Mouse (Mus musculus): Measurements from ENCODE around the gene Stab1. TPM values are rescaled to one million over a fixed set of nuclear protein-coding genes. Genes with fewer than 3 reads are reported as not detected.

Stab1 gene
- polyA plus RNA-seq, 1 experiment from 2014 or later, result 27.6 TPM

GRCm38 (mm10) chr14:31125106-31126075 lies 43.0 kb downstream of the Stab1 start:
- H3K27ac ChIP-seq, result no peak overlapping the region; the same call in 1 of the 2 replicates
- H3K9ac ChIP-seq, result no peak overlapping the region
- H3K4me1 ChIP-seq (replicated peaks; ENCODE audit: control insufficient read depth, insufficient read depth, low read length), result peaks cover 10% of the 10 kb centered on the region
- H3K9me3 ChIP-seq (ENCODE audit: control insufficient read depth, low read length), result no peaks in the 10 kb centered on the region
- 76% methylated on average over 9 of the region's 9 CpGs for WGBS
- no peak overlapping the region for H3K4me3 ChIP-seq (replicated peaks; ENCODE audit: low read length)
- H3K4me2 ChIP-seq (replicated peaks), result no peak overlapping the region
- ATAC-seq (ENCODE audit: low FRiP score), result no peak
- DNase-seq (ENCODE audit: low spot score), result no peak
- H3K36me3 ChIP-seq (replicated peaks; ENCODE audit: control insufficient read depth, insufficient read depth), result peaks cover 40% of the 10 kb centered on the region
- no peaks in the 10 kb centered on the region for H3K27me3 ChIP-seq (ENCODE audit: control insufficient read depth, insufficient read depth, low read length)

GRCm38 (mm10) chr14:31115522-31115921 lies 52.9 kb downstream of the Stab1 start:
- H3K36me3 ChIP-seq (replicated peaks; ENCODE audit: control insufficient read depth, insufficient read depth), result peaks cover 87% of the 10 kb centered on the region
- H3K27ac ChIP-seq, result no peak overlapping the region

GRCm38 (mm10) chr14:31114011-31114410 lies 54.4 kb downstream of the Stab1 start:
- WGBS, result 84% methylated on average over 3 of the region's 3 CpGs
- Histone ChIP-seq H3K36me3 (replicated peaks; ENCODE audit: control insufficient read depth, insufficient read depth) (peaks cover 89% of the 10 kb centered on the region), H3K9ac (no peak overlapping the region), H3K4me2 (replicated peaks) (no peak overlapping the region), H3K27me3 (ENCODE audit: control insufficient read depth, insufficient read depth, low read length) (no peaks in the 10 kb centered on the region), H3K4me3 (replicated peaks; ENCODE audit: low read length) (no peak overlapping the region), H3K27ac (no peak overlapping the region), H3K9me3 (ENCODE audit: control insufficient read depth, low read length) (no peaks in the 10 kb centered on the region), H3K4me1 (replicated peaks; ENCODE audit: control insufficient read depth, insufficient read depth, low read length) (no peaks in the 10 kb centered on the region)
- DNase-seq (ENCODE audit: low spot score) (no peak), ATAC-seq (ENCODE audit: low FRiP score) (no peak)

More at GRCm38 (mm10) chr14:31115522-31115921, 52.9 kb downstream of the Stab1 start:
- ATAC-seq (ENCODE audit: low FRiP score), result no peak
- no peaks in the 10 kb centered on the region for H3K4me1 ChIP-seq (replicated peaks; ENCODE audit: control insufficient read depth, insufficient read depth, low read length)
- H3K4me3 ChIP-seq (replicated peaks; ENCODE audit: low read length), result no peak overlapping the region
- DNase-seq (ENCODE audit: low spot score), result no peak
- no peaks in the 10 kb centered on the region for H3K27me3 ChIP-seq (ENCODE audit: control insufficient read depth, insufficient read depth, low read length)
- WGBS, result 84% methylated on average over 2 of the region's 2 CpGs
- H3K9me3 ChIP-seq (ENCODE audit: control insufficient read depth, low read length), result no peaks in the 10 kb centered on the region
- no peak overlapping the region for H3K4me2 ChIP-seq (replicated peaks)
- no peak overlapping the region for H3K9ac ChIP-seq

- no peaks in the 10 kb centered on the region for H3K9me3 ChIP-seq (ENCODE audit: control insufficient read depth, low read length)
- DNase-seq (ENCODE audit: low spot score) (no peak), ATAC-seq (ENCODE audit: low FRiP score) (no peak)
- no peaks in the 10 kb centered on the region for H3K27me3 ChIP-seq (ENCODE audit: control insufficient read depth, insufficient read depth, low read length)
- H3K9ac ChIP-seq, result no peak overlapping the region
- 85% methylated on average over 5 of the region's 5 CpGs for WGBS
- no peak overlapping the region for H3K27ac ChIP-seq
- H3K4me1 ChIP-seq (replicated peaks; ENCODE audit: control insufficient read depth, insufficient read depth, low read length), result no peaks in the 10 kb centered on the region
- H3K36me3 ChIP-seq (replicated peaks; ENCODE audit: control insufficient read depth, insufficient read depth), result peaks cover 89% of the 10 kb centered on the region
- no peak overlapping the region for H3K4me3 ChIP-seq (replicated peaks; ENCODE audit: low read length)
- H3K4me2 ChIP-seq (replicated peaks), result no peak overlapping the region
Observed at GRCm38 (mm10) chr14:31112187-31112586, 56.3 kb downstream of the Stab1 start.

GRCm38 (mm10) chr14:31110613-31111012 lies 57.8 kb downstream of the Stab1 start:
- peaks cover 89% of the 10 kb centered on the region for H3K36me3 ChIP-seq (replicated peaks; ENCODE audit: control insufficient read depth, insufficient read depth)
- WGBS, result 88% methylated on average over 3 of the region's 3 CpGs
- H3K9me3 ChIP-seq (ENCODE audit: control insufficient read depth, low read length), result no peaks in the 10 kb centered on the region
- DNase-seq (ENCODE audit: low spot score) (no peak), ATAC-seq (ENCODE audit: low FRiP score) (no peak)
- H3K27me3 ChIP-seq (ENCODE audit: control insufficient read depth, insufficient read depth, low read length), result no peaks in the 10 kb centered on the region
- H3K4me3 ChIP-seq (replicated peaks; ENCODE audit: low read length), result no peak overlapping the region
- H3K4me2 ChIP-seq (replicated peaks), result no peak overlapping the region
- H3K27ac ChIP-seq, result no peak overlapping the region
- no peak overlapping the region for H3K9ac ChIP-seq
- no peaks in the 10 kb centered on the region for H3K4me1 ChIP-seq (replicated peaks; ENCODE audit: control insufficient read depth, insufficient read depth, low read length)

- ATAC-seq (ENCODE audit: low FRiP score), result no peak
- Histone ChIP-seq H3K9me3 (ENCODE audit: control insufficient read depth, low read length) (no peaks in the 10 kb centered on the region), H3K27ac (no peak overlapping the region), H3K4me1 (replicated peaks; ENCODE audit: control insufficient read depth, insufficient read depth, low read length) (no peaks in the 10 kb centered on the region), H3K9ac (no peak overlapping the region), H3K27me3 (ENCODE audit: control insufficient read depth, insufficient read depth, low read length) (no peaks in the 10 kb centered on the region), H3K4me2 (replicated peaks) (no peak overlapping the region), H3K4me3 (replicated peaks; ENCODE audit: low read length) (no peak overlapping the region), H3K36me3 (replicated peaks; ENCODE audit: control insufficient read depth, insufficient read depth) (peaks cover 78% of the 10 kb centered on the region)
- DNase-seq (ENCODE audit: low spot score), result no peak
- WGBS, result 95% methylated on average over 2 of the region's 2 CpGs
Observed at GRCm38 (mm10) chr14:31105156-31105555, 63.3 kb downstream of the Stab1 start.

GRCm38 (mm10) chr14:31089918-31090317 lies 78.5 kb downstream of the Stab1 start:
- Histone ChIP-seq H3K4me3 (replicated peaks; ENCODE audit: low read length) (no peak overlapping the region), H3K4me1 (replicated peaks; ENCODE audit: control insufficient read depth, insufficient read depth, low read length) (no peaks in the 10 kb centered on the region), H3K9ac (no peak overlapping the region), H3K9me3 (ENCODE audit: control insufficient read depth, low read length) (no peaks in the 10 kb centered on the region), H3K36me3 (replicated peaks; ENCODE audit: control insufficient read depth, insufficient read depth) (peaks cover 93% of the 10 kb centered on the region), H3K27ac (no peak overlapping the region), H3K27me3 (ENCODE audit: control insufficient read depth, insufficient read depth, low read length) (no peaks in the 10 kb centered on the region), H3K4me2 (replicated peaks) (no peak overlapping the region)
- no peak for ATAC-seq (ENCODE audit: low FRiP score)
- WGBS, result 93% methylated on average over 1 of the region's 1 CpGs
- DNase-seq (ENCODE audit: low spot score), result no peak

Other genes starting within 250 kb of the Stab1 start
- gene Itih3, start 244.9 kb downstream of the Stab1 start, polyA plus RNA-seq (2014; fragmentation: Nextera tagmentation; extraction: Ambion mirVana), result 2.5 and 3.1 TPM in 2 replicates
- gene Itih1, start 225.4 kb downstream of the Stab1 start, polyA plus RNA-seq (2014; fragmentation: Nextera tagmentation; extraction: Ambion mirVana), result not detected in 2 replicates
- gene Nek4, start 217.3 kb downstream of the Stab1 start, polyA plus RNA-seq (2014; fragmentation: Nextera tagmentation; extraction: Ambion mirVana), result 13.4 and 14.1 TPM in 2 replicates
- gene Glt8d1, start 167.2 kb downstream of the Stab1 start, polyA plus RNA-seq (2014; fragmentation: Nextera tagmentation; extraction: Ambion mirVana), result 59.5 and 64.4 TPM in 2 replicates
- 315 and 357 TPM in 2 replicates for gene Spcs1, start 167.0 kb downstream of the Stab1 start, polyA plus RNA-seq (2014; fragmentation: Nextera tagmentation; extraction: Ambion mirVana)
- gene Pbrm1, start 149.5 kb downstream of the Stab1 start, polyA plus RNA-seq (2014; fragmentation: Nextera tagmentation; extraction: Ambion mirVana), result 98.2 and 105 TPM in 2 replicates
- gene Gnl3, start 149.5 kb downstream of the Stab1 start, polyA plus RNA-seq (2014; fragmentation: Nextera tagmentation; extraction: Ambion mirVana), result 43.2 and 44.6 TPM in 2 replicates
- 55.5 and 77.7 TPM in 2 replicates for gene Smim4, start 39.7 kb downstream of the Stab1 start, polyA plus RNA-seq (2014; fragmentation: Nextera tagmentation; extraction: Ambion mirVana)
- 260 and 277 TPM in 2 replicates for gene Nt5dc2, start 37.6 kb downstream of the Stab1 start, polyA plus RNA-seq (2014; fragmentation: Nextera tagmentation; extraction: Ambion mirVana)
- 2.4 and 3.2 TPM in 2 replicates for gene Tnnc1, start 39.7 kb upstream of the Stab1 start, polyA plus RNA-seq (2014; fragmentation: Nextera tagmentation; extraction: Ambion mirVana)
- gene Nisch, start 48.3 kb upstream of the Stab1 start, polyA plus RNA-seq (2014; fragmentation: Nextera tagmentation; extraction: Ambion mirVana), result 304 and 309 TPM in 2 replicates
- 0.27 and 0.32 TPM in 2 replicates for gene Sema3g, start 49.2 kb upstream of the Stab1 start, polyA plus RNA-seq (2014; fragmentation: Nextera tagmentation; extraction: Ambion mirVana)
- gene Phf7, start 82.7 kb upstream of the Stab1 start, polyA plus RNA-seq (2014; fragmentation: Nextera tagmentation; extraction: Ambion mirVana), result 10.4 and 10.7 TPM in 2 replicates
- gene Bap1, start 82.8 kb upstream of the Stab1 start, polyA plus RNA-seq (2014; fragmentation: Nextera tagmentation; extraction: Ambion mirVana), result 93.3 and 94.1 TPM in 2 replicates
- gene Dnah1, start 155.3 kb upstream of the Stab1 start, polyA plus RNA-seq (2014; fragmentation: Nextera tagmentation; extraction: Ambion mirVana), result 3.6 and 4.3 TPM in 2 replicates
- 90.6 and 103 TPM in 2 replicates for gene Capn7, start 168.0 kb upstream of the Stab1 start, polyA plus RNA-seq (2014; fragmentation: Nextera tagmentation; extraction: Ambion mirVana)